Mouse (Mus musculus): ENCODE data around the gene Rnf185. TPM values are rescaled to one million over a fixed set of nuclear protein-coding genes. Genes with fewer than 3 reads are reported as not detected.

Rnf185 gene
- total RNA-seq, 4 experiments from 2014 or later, result 34.8 to 45.3 (median 38.5) TPM

Other genes starting within 250 kb of the Rnf185 start
- gene Eif4enif1, start 250.0 kb downstream of the Rnf185 start, total RNA-seq (2022), result 10 to 100 TPM; 46.4 to 69.5 (median 53.9) TPM
- gene Drg1, start 185.9 kb downstream of the Rnf185 start, total RNA-seq (2022), result 100 to 1,000 TPM; 104 to 111 (median 110) TPM
- 10 to 100 TPM; 31.9 to 47.9 (median 40.5) TPM for gene Patz1, start 163.5 kb downstream of the Rnf185 start, total RNA-seq (2022)
- gene Pik3ip1, start 122.0 kb downstream of the Rnf185 start, total RNA-seq (2022), result 10 to 100 TPM; 17.2 to 28.2 (median 25.1) TPM
- gene Limk2, start 43.2 kb downstream of the Rnf185 start, total RNA-seq (2022), result 10 to 100 TPM; 19.4 to 36.8 (median 32.2) TPM
- gene Pla2g3, start 35.9 kb upstream of the Rnf185 start, total RNA-seq (2022), result under 1 TPM; 0.17 to 0.59 (median 0.43) TPM
- 1 to 10 TPM in 1 of 4 experiments, under 1 TPM in 3; 0.55 to 1.0 (median 0.75) TPM for gene Inpp5j, start 52.5 kb upstream of the Rnf185 start, total RNA-seq (2022)
- 10 to 100 TPM; 39.2 to 61.9 (median 57.1) TPM for gene Selenom, start 62.3 kb upstream of the Rnf185 start, total RNA-seq (2022)
- gene Smtn, start 88.2 kb upstream of the Rnf185 start, total RNA-seq (2022), result 10 to 100 TPM; 36.6 to 93.0 (median 52.5) TPM
- gene Morc2a, start 196.8 kb upstream of the Rnf185 start, total RNA-seq (2022), result 10 to 100 TPM; 44.6 to 64.3 (median 51.3) TPM

Measured in adrenal gland, adult 8-10 months (tissue).